Mouse (Mus musculus): ENCODE measurements at regions not wholly inside any gene's neighbourhood (a gene's known extent, or its start where the extent isn't known, plus 50 kb on each side); places are given as distances from the start of the nearest gene placed in this dataset.

- DNase-seq: no peak
Observed at GRCm38 (mm10) chr5:4697346-4698095, 60.3 kb downstream of the Fzd1 start.

- no peak for DNase-seq
Observed at GRCm38 (mm10) chr5:4696701-4697100, 61.1 kb downstream of the Fzd1 start.

GRCm38 (mm10) chr5:4689130-4689529 lies 68.7 kb downstream of the Fzd1 start:
- no peak for DNase-seq

GRCm38 (mm10) chr5:4675316-4675715 lies 82.5 kb downstream of the Fzd1 start:
- no peak for DNase-seq

- no peak for DNase-seq
Observed at GRCm38 (mm10) chr5:4666381-4666780, 91.5 kb downstream of the Fzd1 start.

- no peak for DNase-seq
Observed at GRCm38 (mm10) chr5:4665978-4666377, 91.9 kb downstream of the Fzd1 start.

GRCm38 (mm10) chr5:4664918-4665317 lies 92.9 kb downstream of the Fzd1 start:
- no peak for DNase-seq

GRCm38 (mm10) chr5:4664488-4664887 lies 93.3 kb downstream of the Fzd1 start:
- no peak for DNase-seq

GRCm38 (mm10) chr5:4662198-4662585 lies 95.6 kb downstream of the Fzd1 start:
- DNase-seq: no peak

- DNase-seq: no peak
Observed at GRCm38 (mm10) chr5:4661420-4662197, 96.2 kb downstream of the Fzd1 start.

GRCm38 (mm10) chr5:4657982-4658381 lies 99.9 kb downstream of the Fzd1 start:
- peak in 1 of 2 experiments; percentile 5 for DNase-seq

GRCm38 (mm10) chr5:4654186-4654585 lies 103.6 kb downstream of the Fzd1 start:
- no peak for DNase-seq

GRCm38 (mm10) chr5:4651167-4651955 lies 106.5 kb downstream of the Fzd1 start:
- no peak for DNase-seq

- DNase-seq: no peak
Observed at GRCm38 (mm10) chr5:4650709-4651108, 107.1 kb downstream of the Fzd1 start.

- DNase-seq: no peak
Observed at GRCm38 (mm10) chr5:4649858-4650556, 107.8 kb downstream of the Fzd1 start.

- DNase-seq: no peak
Observed at GRCm38 (mm10) chr5:4641041-4641440, 116.8 kb downstream of the Fzd1 start.

GRCm38 (mm10) chr5:4633763-4634162 lies 124.1 kb downstream of the Fzd1 start:
- DNase-seq: no peak

- no peak for DNase-seq
Observed at GRCm38 (mm10) chr5:4625206-4625605, 132.6 kb downstream of the Fzd1 start.

GRCm38 (mm10) chr5:4623625-4624024 lies 134.2 kb downstream of the Fzd1 start:
- no peak for DNase-seq

GRCm38 (mm10) chr5:4620513-4621210 lies 137.2 kb downstream of the Fzd1 start:
- DNase-seq: no peak

- no peak for DNase-seq
Observed at GRCm38 (mm10) chr5:4615233-4615632, 142.6 kb downstream of the Fzd1 start.

- DNase-seq: no peak
Observed at GRCm38 (mm10) chr5:4597471-4597870, 160.4 kb downstream of the Fzd1 start.

Data from adrenal gland, postnatal 36 days (tissue).